Mouse (Mus musculus) effector memory CD4-positive, alpha-beta T cell, adult 7 months (primary cell): ENCODE measurements around the gene Stk26. TPM values are rescaled to one million over a fixed set of nuclear protein-coding genes. Genes with fewer than 3 reads are reported as not detected.

ENCODE experiments used
- polyA plus RNA-seq: library from polyadenylated mRNA; unstranded; fragments of 100-300 nt; shearing (Covaris generic); gene quantifications from one replicate; pipeline ENCODE4 v1.2.1, GENCODE M21; 2017

The Stk26 gene
- polyA plus RNA-seq = 115 TPM

GRCm38 (mm10) chrX:50840847-50841560, at the start of gene Stk26:
Gene Stk26, plus strand, starts transcription at chrX:50841047.

GRCm38 (mm10) chrX:50942610-50943009, 101.8 kb downstream of the Stk26 start, which contains the start of gene Frmd7:
Gene Frmd7, minus strand, starts transcription at chrX:50942710.

Other genes with a start within 250 kb of the Stk26 start
- gene Frmd7, start 101.7 kb downstream of the Stk26 start, polyA plus RNA-seq = not detected
- gene Rap2c, start 177.0 kb downstream of the Stk26 start, polyA plus RNA-seq = 35.5 TPM